Mouse (Mus musculus): ENCODE results near the gene Obsl1. TPM values are rescaled to one million over a fixed set of nuclear protein-coding genes. Genes with fewer than 3 reads are reported as not detected.
A peak's percentile ranks its signal among the peaks of the same experiment; 100 is the strongest.

Gene Obsl1
- polyA plus RNA-seq, 1 experiment from 2014 or later: 42.6 TPM

DNA sequence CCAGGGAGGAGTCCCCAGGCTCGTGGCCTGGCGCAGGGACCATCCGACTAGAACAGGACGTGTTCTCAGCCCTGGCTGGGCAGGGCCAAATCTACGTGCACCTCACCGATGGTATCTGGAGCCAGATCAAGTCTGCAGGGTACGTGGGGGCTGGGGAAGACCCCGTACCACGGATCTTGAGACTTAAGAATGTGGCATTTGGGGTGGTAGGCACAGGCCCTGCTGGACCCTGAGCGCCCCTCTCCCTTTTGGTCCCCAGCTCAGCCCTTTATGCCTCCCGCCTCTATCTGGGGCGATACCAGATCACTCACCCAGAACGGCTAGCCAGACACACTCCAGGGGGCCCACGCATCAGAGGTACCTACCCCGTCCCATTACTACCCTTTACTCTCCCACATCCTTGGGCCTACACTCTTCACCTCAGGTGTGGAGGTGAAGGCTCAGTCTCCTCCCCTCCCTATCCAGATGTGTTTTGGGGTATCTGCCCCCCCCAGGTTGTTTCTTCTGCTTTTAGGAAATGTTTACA lies 64.7 kb downstream of the Obsl1 start:
- H3K4me2 ChIP-seq (ENCODE audit: low read length): no peak overlapping the region
- H3K4me3 ChIP-seq (replicated peaks; ENCODE audit: low read depth, low read length): no peak overlapping the region
- no peaks in the 10 kb centered on the region for H3K27me3 ChIP-seq (ENCODE audit: insufficient read depth, low read length)
- H3K27ac ChIP-seq: no peak overlapping the region
- H3K4me1 ChIP-seq (replicated peaks; ENCODE audit: insufficient read depth, low read length): peaks cover 25% of the 10 kb centered on the region; the same call in 1 of the 2 replicates
- DNase-seq (ENCODE audit: low spot score): no peak
- H3K9ac ChIP-seq (ENCODE audit: low read depth, low read length): no peak overlapping the region
- WGBS: 70% methylated on average over 15 of the region's 15 CpGs
- no peaks in the 10 kb centered on the region for H3K36me3 ChIP-seq (ENCODE audit: insufficient read depth, low read length)
- no peak for TF ChIP-seq CTCF (IDR thresholded peaks at IDR 0.05; ENCODE audit: low read depth)
- no peaks in the 10 kb centered on the region for H3K9me3 ChIP-seq (replicated peaks; ENCODE audit: low read length)
- ATAC-seq (replicated peaks; ENCODE audit: low FRiP score, low read depth): no peak

DNA sequence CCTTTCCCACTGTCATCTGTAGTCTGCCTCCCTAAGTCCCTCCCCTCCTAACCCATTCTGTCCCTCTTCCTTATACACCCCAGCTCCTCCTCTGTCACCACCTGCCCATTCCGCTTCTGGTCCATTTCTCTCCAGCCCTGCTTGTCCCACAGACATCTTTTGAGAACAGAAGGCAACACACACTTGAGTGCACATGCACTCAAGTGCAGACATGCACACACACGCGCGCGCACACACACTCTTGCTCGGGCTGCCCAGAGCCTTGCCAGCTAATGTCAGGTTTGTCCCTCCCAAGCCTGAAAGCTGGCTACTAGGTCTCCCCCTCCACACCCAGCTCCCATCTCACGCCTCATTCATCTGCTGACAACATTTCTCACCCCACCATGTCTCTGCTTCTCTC lies 65.6 kb downstream of the Obsl1 start:
- no peak for DNase-seq (ENCODE audit: low spot score)
- H3K27me3 ChIP-seq (ENCODE audit: insufficient read depth, low read length): no peaks in the 10 kb centered on the region
- no peak overlapping the region for H3K9ac ChIP-seq (ENCODE audit: low read depth, low read length)
- no peak overlapping the region for H3K4me3 ChIP-seq (replicated peaks; ENCODE audit: low read depth, low read length)
- 83% methylated on average over 7 of the region's 7 CpGs for WGBS
- ATAC-seq (replicated peaks; ENCODE audit: low FRiP score, low read depth): no peak
- no peak overlapping the region for H3K4me2 ChIP-seq (ENCODE audit: low read length)
- no peaks in the 10 kb centered on the region for H3K36me3 ChIP-seq (ENCODE audit: insufficient read depth, low read length)
- peaks cover 18% of the 10 kb centered on the region; the same call in 1 of the 2 replicates for H3K4me1 ChIP-seq (replicated peaks; ENCODE audit: insufficient read depth, low read length)
- TF ChIP-seq CTCF (IDR thresholded peaks at IDR 0.05; ENCODE audit: low read depth): no peak
- H3K9me3 ChIP-seq (replicated peaks; ENCODE audit: low read length): no peaks in the 10 kb centered on the region
- H3K27ac ChIP-seq: no peak overlapping the region

DNA sequence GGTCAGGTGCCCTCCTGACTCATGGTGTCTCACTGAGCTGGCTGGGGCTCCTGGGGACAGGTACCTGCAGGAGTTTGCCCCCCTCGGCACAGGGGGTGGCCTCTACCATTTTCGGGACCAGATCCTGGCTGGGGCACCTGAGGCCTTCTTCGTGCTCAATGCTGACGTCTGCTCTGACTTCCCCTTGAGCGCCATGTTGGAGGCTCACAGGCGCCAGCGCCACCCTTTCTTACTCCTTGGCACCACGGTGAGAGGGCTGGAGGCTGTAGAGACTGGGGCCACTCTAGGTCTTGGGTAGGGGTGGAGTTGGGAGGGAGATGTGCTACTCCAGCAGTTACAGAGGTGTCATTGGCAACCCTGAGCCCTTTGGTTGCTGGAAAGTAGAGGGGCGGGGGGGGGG lies 67.5 kb downstream of the Obsl1 start:
- Histone ChIP-seq H3K9ac (ENCODE audit: low read depth, low read length) (no peak overlapping the region), H3K4me3 (replicated peaks; ENCODE audit: low read depth, low read length) (no peak overlapping the region), H3K4me1 (replicated peaks; ENCODE audit: insufficient read depth, low read length) (0 out of 2 replicates have a peak, but pooled peaks cover 6% of the 10 kb centered on the region), H3K4me2 (ENCODE audit: low read length) (no peak overlapping the region), H3K36me3 (ENCODE audit: insufficient read depth, low read length) (no peaks in the 10 kb centered on the region), H3K9me3 (replicated peaks; ENCODE audit: low read length) (no peaks in the 10 kb centered on the region), H3K27ac (no peak overlapping the region), H3K27me3 (ENCODE audit: insufficient read depth, low read length) (no peaks in the 10 kb centered on the region)
- no peak for TF ChIP-seq CTCF (IDR thresholded peaks at IDR 0.05; ENCODE audit: low read depth)
- ATAC-seq (replicated peaks; ENCODE audit: low FRiP score, low read depth): no peak
- DNase-seq (ENCODE audit: low spot score): no peak
- 86% methylated on average over 8 of the region's 9 CpGs for WGBS

DNA sequence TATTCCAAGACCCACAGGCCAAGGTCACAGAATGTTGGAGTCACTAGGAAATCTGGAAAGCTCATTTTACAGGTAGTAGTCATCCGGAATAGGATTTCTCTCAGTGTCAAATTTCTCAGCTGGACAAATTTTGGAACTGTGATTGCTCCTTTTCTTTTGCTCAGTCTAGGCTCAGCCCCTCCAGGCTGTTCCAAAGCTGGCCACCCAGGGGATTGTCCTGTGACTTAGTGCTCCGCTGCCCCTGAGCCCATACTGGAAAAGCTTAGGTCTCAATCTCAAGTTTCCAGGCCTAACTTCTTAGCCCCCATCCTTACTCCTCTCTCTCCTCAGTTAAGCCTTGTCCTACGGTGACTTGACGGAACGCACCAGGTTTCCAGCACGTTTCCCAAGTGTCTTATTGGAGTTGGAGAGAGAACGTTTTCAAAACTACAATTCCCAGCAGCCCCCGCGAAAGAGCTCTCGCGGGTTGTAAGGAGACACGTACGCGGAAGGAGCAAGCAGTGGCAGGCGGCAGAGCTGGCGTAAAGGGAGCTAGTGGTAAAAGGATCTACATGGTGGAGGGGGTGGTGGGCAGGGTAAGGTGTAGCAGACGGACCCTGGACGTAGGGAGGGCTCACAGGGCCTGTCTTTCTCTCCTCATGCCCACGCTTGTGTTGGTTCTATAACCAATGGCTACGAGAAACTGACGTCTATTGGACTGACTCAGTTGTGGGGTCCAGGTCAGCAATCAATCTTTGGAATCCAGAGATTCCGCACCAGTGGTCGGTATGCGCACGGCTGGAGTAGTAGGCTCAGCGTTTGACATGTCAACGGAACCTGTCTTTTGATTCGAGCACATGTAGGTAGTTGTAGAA lies 70.5 kb downstream of the Obsl1 start, which contains the start of gene Gmppa:
Gene Gmppa, plus strand, starts transcription at position 456 of the 854 bp plus-strand sequence.
- H3K4me1 ChIP-seq (replicated peaks; ENCODE audit: insufficient read depth, low read length): no peaks in the 10 kb centered on the region
- H3K36me3 ChIP-seq (ENCODE audit: insufficient read depth, low read length): no peaks in the 10 kb centered on the region
- peak within 1 kb of the TSS; percentile 59 for H3K4me3 ChIP-seq (replicated peaks; ENCODE audit: low read depth, low read length)
- TF ChIP-seq CTCF (IDR thresholded peaks at IDR 0.05; ENCODE audit: low read depth): no peak
- peak; percentile 80 for ATAC-seq (replicated peaks; ENCODE audit: low FRiP score, low read depth)
- peak within 1 kb of the TSS; percentile 65 for H3K27ac ChIP-seq
- H3K4me2 ChIP-seq (ENCODE audit: low read length): peak within 1 kb of the TSS; percentile 68
- H3K9ac ChIP-seq (ENCODE audit: low read depth, low read length): peak within 1 kb of the TSS; percentile 67
- no peaks in the 10 kb centered on the region for H3K27me3 ChIP-seq (ENCODE audit: insufficient read depth, low read length)
- no peaks in the 10 kb centered on the region for H3K9me3 ChIP-seq (replicated peaks; ENCODE audit: low read length)
- DNase-seq (ENCODE audit: low spot score): peak; percentile 96
- WGBS: 3% methylated on average over 28 of the region's 28 CpGs

Other genes starting within 250 kb of the Obsl1 start
- 0.08 and 0.13 TPM in 2 replicates for gene Ptprn, start 241.9 kb downstream of the Obsl1 start, polyA plus RNA-seq (2015; fragmentation: Nextera tagmentation; extraction: Ambion mirVana)
- not detected in 2 replicates for gene Resp18, start 228.0 kb downstream of the Obsl1 start, polyA plus RNA-seq (2015; fragmentation: Nextera tagmentation; extraction: Ambion mirVana)
- gene Dnpep, start 188.5 kb downstream of the Obsl1 start, polyA plus RNA-seq (2015; fragmentation: Nextera tagmentation; extraction: Ambion mirVana): 128 and 137 TPM in 2 replicates
- gene Des, start 146.1 kb downstream of the Obsl1 start, polyA plus RNA-seq (2015; fragmentation: Nextera tagmentation; extraction: Ambion mirVana): 18.6 and 19.1 TPM in 2 replicates
- 40.1 and 44.3 TPM in 2 replicates for gene Speg, start 131.2 kb downstream of the Obsl1 start, polyA plus RNA-seq (2015; fragmentation: Nextera tagmentation; extraction: Ambion mirVana)
- 69.5 and 72.5 TPM in 2 replicates for gene Gmppa, start 70.5 kb downstream of the Obsl1 start, polyA plus RNA-seq (2015; fragmentation: Nextera tagmentation; extraction: Ambion mirVana)
- gene Asic4, start 56.0 kb downstream of the Obsl1 start, polyA plus RNA-seq (2015; fragmentation: Nextera tagmentation; extraction: Ambion mirVana): 0.40 and 0.45 TPM in 2 replicates
- 37.1 and 38.3 TPM in 2 replicates for gene Chpf, start 27.1 kb downstream of the Obsl1 start, polyA plus RNA-seq (2015; fragmentation: Nextera tagmentation; extraction: Ambion mirVana)
- 0.61 and 1.3 TPM in 2 replicates for gene Tmem198, start 26.9 kb downstream of the Obsl1 start, polyA plus RNA-seq (2015; fragmentation: Nextera tagmentation; extraction: Ambion mirVana)
- 2.8 and 3.5 TPM in 2 replicates for gene Inha, start 625 bp upstream of the Obsl1 start, polyA plus RNA-seq (2015; fragmentation: Nextera tagmentation; extraction: Ambion mirVana)
- 14.9 and 15.0 TPM in 2 replicates for gene Stk11ip, start 15.1 kb upstream of the Obsl1 start, polyA plus RNA-seq (2015; fragmentation: Nextera tagmentation; extraction: Ambion mirVana)
- gene Slc4a3, start 39.8 kb upstream of the Obsl1 start, polyA plus RNA-seq (2015; fragmentation: Nextera tagmentation; extraction: Ambion mirVana): 15.1 and 15.3 TPM in 2 replicates

Data from kidney, postnatal 0 days (tissue).